Mouse (Mus musculus): ENCODE measurements at regions not wholly inside any gene's neighbourhood (a gene's known extent, or its start where the extent isn't known, plus 50 kb on each side); places are given as distances from the start of the nearest gene placed in this dataset.

DNA sequence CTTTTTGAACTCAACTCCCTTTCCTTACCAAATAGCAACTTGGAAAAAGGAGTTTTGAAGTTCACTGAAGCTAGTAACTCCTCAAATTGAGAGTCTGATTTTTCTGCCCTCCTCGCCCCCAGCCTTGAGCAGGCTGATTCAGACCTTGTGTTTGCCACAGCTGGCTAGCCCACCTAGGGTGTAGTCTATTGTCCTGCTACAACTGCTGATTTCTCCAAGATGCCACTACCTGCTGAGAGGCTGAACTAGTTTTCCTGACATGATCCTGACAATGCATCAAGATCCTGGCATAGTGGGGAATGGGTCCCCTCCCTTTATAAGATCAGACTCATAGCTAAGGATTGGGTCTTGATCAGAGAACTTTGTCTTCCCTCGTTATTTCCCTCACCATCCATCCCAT, 366.1 kb downstream of the Bmper start:
- TF ChIP-seq CTCF (IDR thresholded peaks at IDR 0.05; ENCODE audit: low read depth, low read length) = no peak
- TF ChIP-seq EP300 (IDR thresholded peaks at IDR 0.05; ENCODE audit: insufficient read depth, low read depth, low read length) = no peak
- no peak for TF ChIP-seq POLR2A (IDR thresholded peaks at IDR 0.05; ENCODE audit: insufficient read depth, low read length)
- H3K9ac ChIP-seq (ENCODE audit: low read depth, poor library complexity, severe bottlenecking) = no peak overlapping the region
- peaks cover 3% of the 10 kb centered on the region for H3K4me1 ChIP-seq (ENCODE audit: control insufficient read depth, insufficient read depth, low read length)
- H3K27ac ChIP-seq (ENCODE audit: insufficient read depth, low read length) = no peak overlapping the region
- H3K27me3 ChIP-seq (ENCODE audit: control insufficient read depth, insufficient read depth, low read length, poor library complexity, severe bottlenecking) = no peaks in the 10 kb centered on the region
- no peaks in the 10 kb centered on the region for H3K9me3 ChIP-seq (replicated peaks; ENCODE audit: control insufficient read depth, insufficient read depth, low read length, poor library complexity, severe bottlenecking)
- H3K36me3 ChIP-seq (ENCODE audit: control insufficient read depth, insufficient read depth, low read length, poor library complexity, severe bottlenecking) = no peaks in the 10 kb centered on the region
- no peak overlapping the region for H3K4me3 ChIP-seq (ENCODE audit: low read depth, low read length)

DNA sequence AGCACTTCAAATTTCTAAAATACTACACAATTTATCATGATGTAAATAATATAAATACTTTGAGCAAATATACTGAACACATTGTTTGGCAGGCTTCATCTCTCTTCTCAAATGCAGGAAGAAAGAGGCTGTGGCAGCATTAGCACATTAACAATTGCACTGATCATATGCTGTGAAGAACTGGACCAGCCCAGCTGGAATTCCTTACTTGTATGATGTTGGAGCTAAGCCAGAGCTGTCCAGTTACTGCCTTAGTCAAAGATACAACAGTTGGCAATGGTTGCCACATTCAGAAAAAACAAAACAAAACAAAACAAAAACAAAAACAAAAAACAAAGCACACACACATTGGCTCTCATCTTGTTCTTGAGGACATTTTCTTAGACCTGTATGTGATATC, 369.0 kb downstream of the Bmper start:
- peaks cover 3% of the 10 kb centered on the region for H3K4me1 ChIP-seq (ENCODE audit: control insufficient read depth, insufficient read depth, low read length)
- no peaks in the 10 kb centered on the region for H3K27me3 ChIP-seq (ENCODE audit: control insufficient read depth, insufficient read depth, low read length, poor library complexity, severe bottlenecking)
- no peak overlapping the region for H3K4me3 ChIP-seq (ENCODE audit: low read depth, low read length)
- no peak overlapping the region for H3K9ac ChIP-seq (ENCODE audit: low read depth, poor library complexity, severe bottlenecking)
- no peaks in the 10 kb centered on the region for H3K36me3 ChIP-seq (ENCODE audit: control insufficient read depth, insufficient read depth, low read length, poor library complexity, severe bottlenecking)
- H3K9me3 ChIP-seq (replicated peaks; ENCODE audit: control insufficient read depth, insufficient read depth, low read length, poor library complexity, severe bottlenecking) = no peaks in the 10 kb centered on the region
- no peak for TF ChIP-seq POLR2A (IDR thresholded peaks at IDR 0.05; ENCODE audit: insufficient read depth, low read length)
- no peak for TF ChIP-seq EP300 (IDR thresholded peaks at IDR 0.05; ENCODE audit: insufficient read depth, low read depth, low read length)
- TF ChIP-seq CTCF (IDR thresholded peaks at IDR 0.05; ENCODE audit: low read depth, low read length) = no peak
- no peak overlapping the region for H3K27ac ChIP-seq (ENCODE audit: insufficient read depth, low read length)

DNA sequence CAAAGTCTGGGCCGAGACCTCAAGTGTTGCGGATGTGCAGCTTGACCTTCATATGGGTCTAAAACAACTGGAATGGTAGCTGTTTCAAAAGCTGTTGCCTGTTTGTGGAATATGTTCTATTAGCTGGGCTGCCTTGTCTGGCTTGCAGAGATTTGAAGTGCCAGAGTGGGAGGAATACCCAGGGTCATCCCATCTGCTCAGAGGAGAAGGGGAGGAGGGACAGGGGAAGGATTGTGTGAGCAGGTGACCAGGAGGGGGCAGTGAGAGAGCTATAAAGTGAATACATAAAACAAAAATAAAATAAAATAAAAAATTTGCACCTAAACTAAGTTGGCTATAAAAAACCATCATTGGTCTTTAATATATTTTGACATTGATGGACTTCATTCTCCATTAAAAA, 377.7 kb downstream of the Bmper start:
- H3K4me3 ChIP-seq (ENCODE audit: low read depth, low read length) = no peak overlapping the region
- H3K27ac ChIP-seq (ENCODE audit: insufficient read depth, low read length) = no peak overlapping the region
- TF ChIP-seq EP300 (IDR thresholded peaks at IDR 0.05; ENCODE audit: insufficient read depth, low read depth, low read length) = no peak
- no peaks in the 10 kb centered on the region for H3K9me3 ChIP-seq (replicated peaks; ENCODE audit: control insufficient read depth, insufficient read depth, low read length, poor library complexity, severe bottlenecking)
- H3K4me1 ChIP-seq (ENCODE audit: control insufficient read depth, insufficient read depth, low read length) = no peaks in the 10 kb centered on the region
- H3K36me3 ChIP-seq (ENCODE audit: control insufficient read depth, insufficient read depth, low read length, poor library complexity, severe bottlenecking) = no peaks in the 10 kb centered on the region
- H3K27me3 ChIP-seq (ENCODE audit: control insufficient read depth, insufficient read depth, low read length, poor library complexity, severe bottlenecking) = no peaks in the 10 kb centered on the region
- no peak overlapping the region for H3K9ac ChIP-seq (ENCODE audit: low read depth, poor library complexity, severe bottlenecking)

All from ES-Bruce4 (cell line).